Comparison of ENCODE assay signal across 11 mouse cellular contexts in the genomic region with DNA sequence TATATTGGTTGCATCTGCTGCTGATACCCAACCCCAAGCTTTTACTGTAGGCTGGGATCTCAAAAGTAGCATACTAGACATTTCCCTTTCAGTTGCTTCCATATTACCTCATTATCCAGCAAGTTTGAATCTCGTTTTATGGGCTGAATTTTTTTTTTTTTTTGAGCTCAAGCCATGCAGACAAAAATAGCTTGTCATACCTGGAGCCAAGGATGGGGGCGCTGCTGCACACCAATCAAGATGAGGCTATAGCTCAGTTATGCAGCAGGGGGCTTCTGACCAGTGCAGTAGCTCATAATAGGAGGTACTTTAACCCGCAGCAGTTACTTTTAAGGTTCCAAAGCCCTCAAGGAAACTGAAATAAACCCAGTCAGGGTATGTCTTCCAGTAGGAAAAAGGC. TPM values are rescaled to one million over a fixed set of nuclear protein-coding genes. Genes with fewer than 3 reads are reported as not detected.
DNase-seq lines count a peak whose midpoint lies in the region; ATAC-seq and TF ChIP-seq lines count a peak whose summit lies in the region.
"Had no signal": no experiment of that assay in that cellular context is flagged by ENCODE, and none has a peak within 500 bp of the region (broad histone marks: within the 10 kb centered on the region; RNA-seq: fewer than 3 reads in every experiment).

No protein-coding gene starts in this region.

- H3K9ac ChIP-seq in hindbrain, embryonic 13.5 days: no peak overlapping the region
- no peak overlapping the region for H3K9ac ChIP-seq in liver, postnatal 0 days (replicated peaks)
- H3K9ac ChIP-seq: embryonic facial prominence, embryonic 13.5 days; limb, embryonic 12.5 days; stomach, embryonic 15.5 days had no signal

- no peak overlapping the region for H3K4me2 ChIP-seq in hindbrain, embryonic 13.5 days
- H3K4me2 ChIP-seq in liver, postnatal 0 days (ENCODE audit: low read depth, low read length): no peak overlapping the region
- H3K4me2 ChIP-seq: embryonic facial prominence, embryonic 13.5 days; limb, embryonic 12.5 days; stomach, embryonic 15.5 days had no signal

- no peak overlapping the region for H3K27ac ChIP-seq in hindbrain, embryonic 10.5 days
- no peak overlapping the region for H3K27ac ChIP-seq in hindbrain, embryonic 13.5 days
- H3K27ac ChIP-seq in spleen, adult 2 months (ENCODE audit: insufficient read depth, low read length): no peak overlapping the region
- H3K27ac ChIP-seq in liver, postnatal 0 days (ENCODE audit: low read depth): no peak overlapping the region
- H3K27ac ChIP-seq: embryonic facial prominence, embryonic 13.5 days; limb, embryonic 12.5 days; stomach, embryonic 15.5 days had no signal

- no peak for ATAC-seq in hindbrain, embryonic 13.5 days (ENCODE audit: low FRiP score)
- ATAC-seq in liver, postnatal 0 days: no peak

- intact Hi-C loops in left cerebral cortex, postnatal 36 days (cut with DNase I): no loop called here

- H3K36me3 ChIP-seq in hindbrain, embryonic 10.5 days: no peaks in the 10 kb centered on the region
- no peaks in the 10 kb centered on the region for H3K36me3 ChIP-seq in hindbrain, embryonic 13.5 days
- H3K36me3 ChIP-seq in spleen, adult 2 months (ENCODE audit: control insufficient read depth, insufficient read depth, low read length): no peaks in the 10 kb centered on the region
- H3K36me3 ChIP-seq in liver, postnatal 0 days (replicated peaks; ENCODE audit: insufficient read depth, low read length): no peaks in the 10 kb centered on the region
- H3K36me3 ChIP-seq: stomach, embryonic 15.5 days had no signal

- no peak overlapping the region for H3K4me3 ChIP-seq in hindbrain, embryonic 10.5 days
- H3K4me3 ChIP-seq in hindbrain, embryonic 13.5 days: no peak overlapping the region
- H3K4me3 ChIP-seq in spleen, adult 2 months (ENCODE audit: extremely low read depth, insufficient read depth, insufficient read length): no peak overlapping the region
- no peak overlapping the region for H3K4me3 ChIP-seq in liver, postnatal 0 days (ENCODE audit: low read depth, low read length)
- H3K4me3 ChIP-seq: embryonic facial prominence, embryonic 13.5 days; limb, embryonic 12.5 days; stomach, embryonic 15.5 days had no signal

- no peaks in the 10 kb centered on the region for H3K9me3 ChIP-seq in hindbrain, embryonic 10.5 days
- H3K9me3 ChIP-seq in hindbrain, embryonic 13.5 days: no peaks in the 10 kb centered on the region
- H3K9me3 ChIP-seq in liver, postnatal 0 days (ENCODE audit: low read length): no peaks in the 10 kb centered on the region
- H3K9me3 ChIP-seq: embryonic facial prominence, embryonic 13.5 days; limb, embryonic 12.5 days; stomach, embryonic 15.5 days had no signal

- peak; percentile 57 for DNase-seq in hindbrain, embryonic 10.5 days (ENCODE audit: low spot score)
- no peak for DNase-seq in spleen, adult 2 months (ENCODE audit: low read depth in 1 of 2, low spot score in 2 of 2)
- DNase-seq in spleen, postnatal 36 days (ENCODE audit: low spot score in 2 of 2): no peak
- DNase-seq in c-Kit-positive CD71-positive TER-119-positive erythroid progenitor cells, embryonic 14.5 days (ENCODE audit: low spot score): peak; percentile 35
- DNase-seq in liver, postnatal 0 days: peak; percentile 60
- DNase-seq in Muller cell, postnatal 12 days (ENCODE audit: inconsistent ontology term): no peak
- no peak for DNase-seq in left cerebral cortex, postnatal 36 days (ENCODE audit: low spot score in 2 of 2)

- 30% methylated on average over 3 of the region's 3 CpGs for WGBS in hindbrain, embryonic 10.5 days
- WGBS in hindbrain, embryonic 13.5 days: 22% methylated on average over 3 of the region's 3 CpGs
- WGBS in spleen, adult 2 months: 45% methylated on average over 3 of the region's 3 CpGs
- 30% methylated on average over 3 of the region's 3 CpGs for WGBS in liver, postnatal 0 days (ENCODE audit: insufficient replicate concordance)

- no peaks in the 10 kb centered on the region for H3K27me3 ChIP-seq in hindbrain, embryonic 10.5 days (ENCODE audit: insufficient read depth, poor library complexity, severe bottlenecking)
- H3K27me3 ChIP-seq in hindbrain, embryonic 13.5 days: no peaks in the 10 kb centered on the region
- H3K27me3 ChIP-seq in spleen, adult 2 months (ENCODE audit: control insufficient read depth, insufficient read depth, low read length): no peaks in the 10 kb centered on the region
- H3K27me3 ChIP-seq in liver, postnatal 0 days (ENCODE audit: insufficient read depth, low read length): no peaks in the 10 kb centered on the region
- H3K27me3 ChIP-seq: embryonic facial prominence, embryonic 13.5 days; limb, embryonic 12.5 days; stomach, embryonic 15.5 days had no signal

- no peak for TF ChIP-seq POLR2A in spleen, adult 2 months (IDR thresholded peaks at IDR 0.05; ENCODE audit: low read depth, low read length)

- TF ChIP-seq EP300 in liver, postnatal 0 days (IDR thresholded peaks at IDR 0.05; ENCODE audit: low read depth): no peak

- no peaks in the 10 kb centered on the region for H3K4me1 ChIP-seq in hindbrain, embryonic 10.5 days (replicated peaks)
- no peaks in the 10 kb centered on the region for H3K4me1 ChIP-seq in hindbrain, embryonic 13.5 days (replicated peaks)
- H3K4me1 ChIP-seq in spleen, adult 2 months (ENCODE audit: control insufficient read depth, insufficient read depth, insufficient read length): no peaks in the 10 kb centered on the region
- peaks cover 6% of the 10 kb centered on the region; the same call in 1 of the 2 replicates for H3K4me1 ChIP-seq in liver, postnatal 0 days (ENCODE audit: insufficient read depth)
- H3K4me1 ChIP-seq: embryonic facial prominence, embryonic 13.5 days; limb, embryonic 12.5 days; stomach, embryonic 15.5 days had no signal

- peak; percentile 20; the same call in 1 of the 2 replicates for TF ChIP-seq CTCF in spleen, adult 2 months (IDR thresholded peaks at IDR 0.05; ENCODE audit: extremely low read depth, insufficient read depth, insufficient read length, insufficient replicate concordance)
- peak; percentile 63 for TF ChIP-seq CTCF in liver, postnatal 0 days (IDR thresholded peaks at IDR 0.05; ENCODE audit: low read depth)

RNA-seq across cellular contexts. Expression of a gene that starts 34.3 kb away (rescaled TPM):
- polyA plus RNA-seq in hindbrain, embryonic 10.5 days (2016; fragmentation: Nextera tagmentation; extraction: Ambion mirVana): not detected in 2 replicates
- 0.27 and 0.53 TPM in 2 replicates for polyA plus RNA-seq in hindbrain, embryonic 13.5 days (2015; fragmentation: Nextera tagmentation; extraction: Ambion mirVana)
- not detected in 2 replicates for polyA plus RNA-seq in spleen, adult 2 months (2012; rRNA removed)
- polyA plus RNA-seq in liver, postnatal 0 days (2015; fragmentation: Nextera tagmentation; extraction: Ambion mirVana): not detected in 2 replicates
- 1 to 10 TPM; 1.2 to 2.4 TPM for total RNA-seq in left cerebral cortex, postnatal 36 days (2021)
- polyA plus RNA-seq: limb, embryonic 12.5 days had no signal

RNA-seq across cellular contexts. Expression of a gene that starts 59.5 kb away (rescaled TPM):
- 17.5 and 19.7 TPM in 2 replicates for polyA plus RNA-seq in hindbrain, embryonic 10.5 days (2016; fragmentation: Nextera tagmentation; extraction: Ambion mirVana)
- polyA plus RNA-seq in hindbrain, embryonic 13.5 days (2015; fragmentation: Nextera tagmentation; extraction: Ambion mirVana): 14.0 and 14.5 TPM in 2 replicates
- polyA plus RNA-seq in spleen, adult 2 months (2012; rRNA removed): 0.95 and 1.3 TPM in 2 replicates
- polyA plus RNA-seq in liver, postnatal 0 days (2015; fragmentation: Nextera tagmentation; extraction: Ambion mirVana): 10.3 and 12.0 TPM in 2 replicates
- 1 to 10 TPM; 6.6 to 7.2 TPM for total RNA-seq in left cerebral cortex, postnatal 36 days (2021)

Comparison
In these comparisons a context has a peak if more than half of its experiments do, and no peak if none do; other contexts are left out.
1. DNase-seq: peak in hindbrain, embryonic 10.5 days (single experiment), c-Kit-positive CD71-positive TER-119-positive erythroid progenitor cells, embryonic 14.5 days (single experiment) and liver, postnatal 0 days (single experiment); none in spleen, adult 2 months (0 of 2), spleen, postnatal 36 days (0 of 2), Muller cell, postnatal 12 days (single experiment) and left cerebral cortex, postnatal 36 days (0 of 2).